Mouse (Mus musculus): ENCODE data around the gene Cplx3. TPM values are rescaled to one million over a fixed set of nuclear protein-coding genes. Genes with fewer than 3 reads are reported as not detected.

Cplx3 gene
- polyA plus RNA-seq, 1 experiment = not detected

DNA sequence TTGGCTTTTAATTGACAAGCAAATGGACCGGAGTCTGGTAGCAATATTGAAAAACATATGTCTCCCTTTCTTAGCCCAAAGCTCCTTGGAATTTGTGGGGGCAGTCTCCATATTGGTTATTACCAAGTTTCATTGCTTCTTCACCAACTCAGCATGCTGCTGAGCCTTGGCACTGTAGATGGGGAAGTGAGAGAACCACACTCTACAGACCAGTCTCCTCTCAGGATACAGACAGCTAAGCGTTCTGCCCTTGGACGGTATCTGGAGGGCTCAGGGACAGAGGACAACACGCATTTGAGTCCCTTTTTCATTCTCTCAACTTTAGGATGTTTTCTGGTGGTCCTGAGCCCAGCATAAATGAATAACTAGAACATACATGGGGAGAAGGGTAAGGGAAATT lies 47.5 kb downstream of the Cplx3 start:
- H3K36me3 ChIP-seq (ENCODE audit: control insufficient read depth, insufficient read depth, low read length) = no peaks in the 10 kb centered on the region
- no peak overlapping the region for H3K4me3 ChIP-seq (ENCODE audit: low read depth, low read length)
- WGBS = 88% methylated on average over 4 of the region's 4 CpGs
- no peaks in the 10 kb centered on the region for H3K27me3 ChIP-seq (ENCODE audit: control insufficient read depth, insufficient read depth, low read length)
- TF ChIP-seq POLR2A (IDR thresholded peaks at IDR 0.05; ENCODE audit: low read depth, low read length) = no peak
- TF ChIP-seq CTCF (IDR thresholded peaks at IDR 0.05; ENCODE audit: extremely low read depth, insufficient read length, insufficient replicate concordance, low read depth, low read length) = no peak
- H3K4me1 ChIP-seq (ENCODE audit: control insufficient read depth, insufficient read depth, insufficient read length, low read length) = peaks cover 11% of the 10 kb centered on the region
- no peak overlapping the region for H3K27ac ChIP-seq (ENCODE audit: insufficient read depth, low read depth, low read length)

DNA sequence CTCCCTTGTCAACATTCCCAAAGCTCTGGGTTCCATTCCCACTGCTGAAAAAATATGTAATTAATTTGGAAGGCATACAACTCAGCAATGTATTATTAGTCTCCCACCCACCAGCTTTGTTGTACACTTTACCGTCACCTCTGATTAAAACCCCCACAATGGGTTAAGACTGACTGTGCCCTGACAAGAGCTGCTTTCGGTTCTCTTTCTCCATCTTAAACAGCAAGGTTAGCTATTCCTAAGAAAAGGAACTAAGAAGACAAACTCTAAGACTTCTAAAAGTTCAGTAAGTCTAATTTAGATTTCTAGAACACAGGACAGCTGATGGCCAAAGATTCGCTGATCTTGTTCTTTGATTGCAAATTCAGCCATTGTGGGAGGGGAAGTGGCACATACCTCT lies 48.9 kb downstream of the Cplx3 start:
- H3K4me3 ChIP-seq (ENCODE audit: low read depth, low read length) = no peak overlapping the region
- H3K36me3 ChIP-seq (ENCODE audit: control insufficient read depth, insufficient read depth, low read length) = no peaks in the 10 kb centered on the region
- H3K27ac ChIP-seq (ENCODE audit: insufficient read depth, low read depth, low read length) = no peak overlapping the region
- 85% methylated on average over 3 of the region's 3 CpGs for whole genome bisulfite sequencing
- TF ChIP-seq POLR2A (IDR thresholded peaks at IDR 0.05; ENCODE audit: low read depth, low read length) (no peak), CTCF (IDR thresholded peaks at IDR 0.05; ENCODE audit: extremely low read depth, insufficient read length, insufficient replicate concordance, low read depth, low read length) (no peak)
- peaks cover 11% of the 10 kb centered on the region for H3K4me1 ChIP-seq (ENCODE audit: control insufficient read depth, insufficient read depth, insufficient read length, low read length)
- no peaks in the 10 kb centered on the region for H3K27me3 ChIP-seq (ENCODE audit: control insufficient read depth, insufficient read depth, low read length)

DNA sequence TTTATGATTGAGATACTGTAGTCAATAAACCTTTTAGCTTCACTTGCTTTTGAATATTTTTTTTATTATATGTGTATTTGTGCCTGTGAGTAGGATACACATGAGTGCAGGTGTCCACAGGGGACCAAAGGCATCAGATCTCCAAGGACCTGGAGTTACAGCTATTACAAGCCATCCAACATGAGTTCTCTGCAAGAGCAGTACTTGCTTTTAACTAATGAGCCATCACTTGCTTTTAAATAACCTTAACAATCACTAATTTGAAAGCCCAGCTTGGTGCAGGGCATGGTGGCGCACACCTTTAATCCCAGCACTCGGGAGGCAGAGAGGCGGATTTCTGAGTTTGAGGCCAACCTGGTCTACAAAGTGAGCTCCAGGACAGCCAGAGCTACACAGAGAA lies 51.3 kb downstream of the Cplx3 start:
- WGBS = 87% methylated on average over 3 of the region's 3 CpGs
- Histone ChIP-seq H3K4me3 (ENCODE audit: low read depth, low read length) (no peak overlapping the region), H3K36me3 (ENCODE audit: control insufficient read depth, insufficient read depth, low read length) (peaks cover 2% of the 10 kb centered on the region), H3K4me1 (ENCODE audit: control insufficient read depth, insufficient read depth, insufficient read length, low read length) (peaks cover 13% of the 10 kb centered on the region), H3K27me3 (ENCODE audit: control insufficient read depth, insufficient read depth, low read length) (no peaks in the 10 kb centered on the region), H3K27ac (ENCODE audit: insufficient read depth, low read depth, low read length) (no peak overlapping the region)
- TF ChIP-seq POLR2A (IDR thresholded peaks at IDR 0.05; ENCODE audit: low read depth, low read length) = no peak
- no peak for TF ChIP-seq CTCF (IDR thresholded peaks at IDR 0.05; ENCODE audit: extremely low read depth, insufficient read length, insufficient replicate concordance, low read depth, low read length)

DNA sequence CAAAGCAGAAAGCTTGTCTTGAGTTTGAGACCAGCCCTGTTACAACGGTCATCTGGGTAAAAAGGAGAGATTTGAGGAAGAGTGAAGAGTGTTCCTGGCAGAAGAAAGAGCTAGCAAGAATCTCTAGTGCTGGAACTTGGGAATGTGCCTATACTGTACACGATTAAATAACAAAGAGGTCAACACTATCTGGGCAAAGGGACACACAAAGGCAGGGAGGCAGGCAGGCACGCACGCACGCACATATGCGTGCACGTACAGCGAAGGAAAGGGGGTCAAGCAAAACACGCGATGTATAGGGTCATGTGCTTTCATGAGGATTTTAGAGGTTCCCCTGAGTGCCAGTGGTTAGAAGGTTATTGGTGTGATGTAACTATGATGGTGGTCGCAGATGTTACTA lies 53.0 kb downstream of the Cplx3 start:
- no peak overlapping the region for H3K4me3 ChIP-seq (ENCODE audit: low read depth, low read length)
- H3K4me1 ChIP-seq (ENCODE audit: control insufficient read depth, insufficient read depth, insufficient read length, low read length) = peaks cover 27% of the 10 kb centered on the region
- TF ChIP-seq CTCF (IDR thresholded peaks at IDR 0.05; ENCODE audit: extremely low read depth, insufficient read length, insufficient replicate concordance, low read depth, low read length) = no peak
- no peak for TF ChIP-seq POLR2A (IDR thresholded peaks at IDR 0.05; ENCODE audit: low read depth, low read length)
- WGBS = 47% methylated on average over 11 of the region's 11 CpGs
- peaks cover 17% of the 10 kb centered on the region for H3K36me3 ChIP-seq (ENCODE audit: control insufficient read depth, insufficient read depth, low read length)
- peak overlapping the region; percentile 50 for H3K27ac ChIP-seq (ENCODE audit: insufficient read depth, low read depth, low read length)
- no peaks in the 10 kb centered on the region for H3K27me3 ChIP-seq (ENCODE audit: control insufficient read depth, insufficient read depth, low read length)

- TF ChIP-seq CTCF (IDR thresholded peaks at IDR 0.05; ENCODE audit: extremely low read depth, insufficient read length, insufficient replicate concordance, low read depth, low read length) (no peak), POLR2A (IDR thresholded peaks at IDR 0.05; ENCODE audit: low read depth, low read length) (peak; percentile 73; the same call in 1 of the 2 replicates)
- Histone ChIP-seq H3K27ac (ENCODE audit: insufficient read depth, low read depth, low read length) (peak within 1 kb of the TSS; percentile 90), H3K27me3 (ENCODE audit: control insufficient read depth, insufficient read depth, low read length) (no peaks in the 10 kb centered on the region), H3K4me1 (ENCODE audit: control insufficient read depth, insufficient read depth, insufficient read length, low read length) (peaks cover 33% of the 10 kb centered on the region), H3K36me3 (ENCODE audit: control insufficient read depth, insufficient read depth, low read length) (peaks cover 22% of the 10 kb centered on the region), H3K4me3 (ENCODE audit: low read depth, low read length) (peak within 1 kb of the TSS; percentile 94)
- 7% methylated on average over 28 of the region's 28 CpGs for WGBS
Measured at GRCm38 (mm10) chr9:57552139-57552887, 53.8 kb downstream of the Cplx3 start, which contains the start of gene Mpi. Mpi (minus strand) TSS chr9:57552763.

- 29% methylated on average over 11 of the region's 11 CpGs for WGBS
- Histone ChIP-seq H3K36me3 (ENCODE audit: control insufficient read depth, insufficient read depth, low read length) (peaks cover 34% of the 10 kb centered on the region), H3K4me1 (ENCODE audit: control insufficient read depth, insufficient read depth, insufficient read length, low read length) (peaks cover 36% of the 10 kb centered on the region), H3K27ac (ENCODE audit: insufficient read depth, low read depth, low read length) (peak overlapping the region; percentile 99), H3K4me3 (ENCODE audit: low read depth, low read length) (peak overlapping the region; percentile 10; the same call in 1 of the 2 replicates), H3K27me3 (ENCODE audit: control insufficient read depth, insufficient read depth, low read length) (no peaks in the 10 kb centered on the region)
- TF ChIP-seq CTCF (IDR thresholded peaks at IDR 0.05; ENCODE audit: extremely low read depth, insufficient read length, insufficient replicate concordance, low read depth, low read length) (no peak), POLR2A (IDR thresholded peaks at IDR 0.05; ENCODE audit: low read depth, low read length) (no peak; the same call in 1 of the 2 replicates)
Measured at GRCm38 (mm10) chr9:57550126-57550862, 55.8 kb downstream of the Cplx3 start.

Other genes with a start within 250 kb of the Cplx3 start
- gene Ppcdc, start 166.2 kb downstream of the Cplx3 start, polyA plus RNA-seq (2012; rRNA removed) = 10.3 and 14.2 TPM in 2 replicates
- gene Scamp5, start 138.2 kb downstream of the Cplx3 start, polyA plus RNA-seq (2012; rRNA removed) = 104 and 119 TPM in 2 replicates
- gene Rpp25, start 102.3 kb downstream of the Cplx3 start, polyA plus RNA-seq (2012; rRNA removed) = 1.2 and 10.5 TPM in 2 replicates
- 952 and 1,569 TPM in 2 replicates for gene Cox5a, start 85.0 kb downstream of the Cplx3 start, polyA plus RNA-seq (2012; rRNA removed)
- 6.0 and 8.2 TPM in 2 replicates for gene Fam219b, start 68.8 kb downstream of the Cplx3 start, polyA plus RNA-seq (2012; rRNA removed)
- gene Mpi, start 53.5 kb downstream of the Cplx3 start, polyA plus RNA-seq (2012; rRNA removed) = 51.8 and 117 TPM in 2 replicates
- gene Scamp2, start 45.3 kb downstream of the Cplx3 start, polyA plus RNA-seq (2012; rRNA removed) = 89.7 and 207 TPM in 2 replicates
- gene Ulk3, start 16.8 kb downstream of the Cplx3 start, polyA plus RNA-seq (2012; rRNA removed) = 8.7 and 14.0 TPM in 2 replicates
- 0.08 TPM in 1 of 2 replicates, not detected in the other for gene Lman1l, start 14.5 kb upstream of the Cplx3 start, polyA plus RNA-seq (2012; rRNA removed)
- gene Csk, start 47.4 kb upstream of the Cplx3 start, polyA plus RNA-seq (2012; rRNA removed) = 52.1 and 95.9 TPM in 2 replicates
- not detected in 2 replicates for gene Cyp1a2, start 77.4 kb upstream of the Cplx3 start, polyA plus RNA-seq (2012; rRNA removed)
- gene Cyp1a1, start 81.6 kb upstream of the Cplx3 start, polyA plus RNA-seq (2012; rRNA removed) = 0.51 and 0.79 TPM in 2 replicates
- gene Edc3, start 102.3 kb upstream of the Cplx3 start, polyA plus RNA-seq (2012; rRNA removed) = 3.7 and 8.0 TPM in 2 replicates
- gene Clk3, start 159.6 kb upstream of the Cplx3 start, polyA plus RNA-seq (2012; rRNA removed) = 30.7 and 66.1 TPM in 2 replicates
- gene Arid3b, start 230.5 kb upstream of the Cplx3 start, polyA plus RNA-seq (2012; rRNA removed) = 5.8 and 13.6 TPM in 2 replicates

Measured in small intestine, adult 2 months (tissue).